ENCODE assay signal across 8 mouse cellular contexts in genomic region chr6:88235983-88236382, GRCm38 (mm10). TPM values are rescaled to one million over a fixed set of nuclear protein-coding genes. Genes with fewer than 3 reads are reported as not detected.
DNase-seq lines count a peak whose midpoint lies in the region; ATAC-seq and TF ChIP-seq lines count a peak whose summit lies in the region.

No protein-coding gene starts in this region.

- no peak for TF ChIP-seq EP300 in stomach, postnatal 0 days (optimal IDR thresholded peaks at IDR 0.05)

- intact Hi-C loops in left cerebral cortex, adult 2 months (cut with DNase I): no loop called here

- H3K27me3 ChIP-seq in lung, embryonic 15.5 days: peaks cover 25% of the 10 kb centered on the region
- H3K27me3 ChIP-seq in forebrain, embryonic 13.5 days: peaks cover 65% of the 10 kb centered on the region
- peaks cover 81% of the 10 kb centered on the region for H3K27me3 ChIP-seq in liver, embryonic 13.5 days
- peaks cover 3% of the 10 kb centered on the region; the same call in 1 of the 2 replicates for H3K27me3 ChIP-seq in stomach, postnatal 0 days (ENCODE audit: control insufficient read depth, insufficient read depth, low read length)

- H3K36me3 ChIP-seq in lung, embryonic 15.5 days: no peaks in the 10 kb centered on the region
- no peaks in the 10 kb centered on the region for H3K36me3 ChIP-seq in forebrain, embryonic 13.5 days (ENCODE audit: poor library complexity, severe bottlenecking)
- no peaks in the 10 kb centered on the region for H3K36me3 ChIP-seq in liver, embryonic 13.5 days
- H3K36me3 ChIP-seq in stomach, postnatal 0 days (ENCODE audit: control insufficient read depth, insufficient read depth, low read length): no peaks in the 10 kb centered on the region

- no peak overlapping the region for H3K9ac ChIP-seq in lung, embryonic 15.5 days
- H3K9ac ChIP-seq in forebrain, embryonic 13.5 days: peak overlapping the region; percentile 37; the same call in 1 of the 2 replicates
- H3K9ac ChIP-seq in liver, embryonic 13.5 days: no peak overlapping the region
- no peak overlapping the region for H3K9ac ChIP-seq in stomach, postnatal 0 days (ENCODE audit: low read length)

- peaks cover 29% of the 10 kb centered on the region for H3K4me1 ChIP-seq in lung, embryonic 15.5 days
- H3K4me1 ChIP-seq in forebrain, embryonic 13.5 days: peaks cover 15% of the 10 kb centered on the region
- H3K4me1 ChIP-seq in liver, embryonic 13.5 days (replicated peaks): peaks cover 15% of the 10 kb centered on the region
- no peaks in the 10 kb centered on the region for H3K4me1 ChIP-seq in stomach, postnatal 0 days (replicated peaks; ENCODE audit: control insufficient read depth, insufficient read depth)

- H3K9me3 ChIP-seq in lung, embryonic 15.5 days: no peaks in the 10 kb centered on the region
- no peaks in the 10 kb centered on the region for H3K9me3 ChIP-seq in forebrain, embryonic 13.5 days (replicated peaks)
- no peaks in the 10 kb centered on the region for H3K9me3 ChIP-seq in liver, embryonic 13.5 days (replicated peaks)
- H3K9me3 ChIP-seq in stomach, postnatal 0 days (ENCODE audit: control insufficient read depth, low read length): no peaks in the 10 kb centered on the region

- no peak overlapping the region for H3K4me3 ChIP-seq in lung, embryonic 15.5 days
- H3K4me3 ChIP-seq in forebrain, embryonic 13.5 days: peak overlapping the region; percentile 24
- H3K4me3 ChIP-seq in liver, embryonic 13.5 days (replicated peaks): no peak overlapping the region
- H3K4me3 ChIP-seq in stomach, postnatal 0 days (ENCODE audit: low read depth, low read length): no peak overlapping the region
- no peak overlapping the region for H3K4me3 ChIP-seq in left cerebral cortex, adult 2 months

- ATAC-seq in lung, embryonic 15.5 days (ENCODE audit: borderline replicate concordance, extremely low read depth, low FRiP score, low TSS enrichment): no peak
- ATAC-seq in forebrain, embryonic 13.5 days: peak; percentile 84
- ATAC-seq in liver, embryonic 13.5 days (ENCODE audit: low read depth): no peak
- peak; percentile 22; the same call in 1 of the 2 replicates for ATAC-seq in stomach, postnatal 0 days (ENCODE audit: low FRiP score, low TSS enrichment)

- H3K27ac ChIP-seq in lung, embryonic 15.5 days: no peak overlapping the region
- no peak overlapping the region for H3K27ac ChIP-seq in forebrain, embryonic 13.5 days
- no peak overlapping the region for H3K27ac ChIP-seq in liver, embryonic 13.5 days
- no peak overlapping the region for H3K27ac ChIP-seq in stomach, postnatal 0 days (replicated peaks)
- H3K27ac ChIP-seq in left cerebral cortex, adult 2 months: no peak overlapping the region

- WGBS in lung, embryonic 15.5 days: 2% methylated on average over 17 of the region's 17 CpGs
- WGBS in forebrain, embryonic 13.5 days: 2% methylated on average over 16 of the region's 17 CpGs
- WGBS in liver, embryonic 13.5 days (ENCODE audit: insufficient replicate concordance): 16% methylated on average over 17 of the region's 17 CpGs
- WGBS in stomach, postnatal 0 days: 3% methylated on average over 17 of the region's 17 CpGs

- DNase-seq in lung, postnatal 25 days (ENCODE audit: low spot score): no peak
- DNase-seq in liver, embryonic 13.5 days: no peak
- peak; percentile 24 for DNase-seq in stomach, postnatal 0 days (ENCODE audit: low spot score)
- no peak for DNase-seq in left cerebral cortex, adult 9 months (ENCODE audit: low spot score in 2 of 2)
- DNase-seq in right cerebral cortex, postnatal 14 days: no peak
- no peak for DNase-seq in left cerebral cortex, adult 2 months (ENCODE audit: extremely low spot score in 1 of 2, low spot score in 2 of 2)

- H3K4me2 ChIP-seq in lung, embryonic 15.5 days: peak overlapping the region; percentile 31
- H3K4me2 ChIP-seq in forebrain, embryonic 13.5 days: peak overlapping the region; percentile 58
- peak overlapping the region; percentile 26; the same call in 1 of the 2 replicates for H3K4me2 ChIP-seq in liver, embryonic 13.5 days
- no peak overlapping the region for H3K4me2 ChIP-seq in stomach, postnatal 0 days (replicated peaks; ENCODE audit: low read depth)

- no peak for TF ChIP-seq CTCF in stomach, postnatal 0 days (IDR thresholded peaks at IDR 0.05; ENCODE audit: low read depth)
- no peak for TF ChIP-seq CTCF in left cerebral cortex, adult 2 months (IDR thresholded peaks at IDR 0.05)

RNA-seq across cellular contexts. Expression of gene Dnajb8, which starts 13.9 kb away (rescaled TPM):
- not detected in 2 replicates for polyA plus RNA-seq in lung, embryonic 15.5 days (2015; fragmentation: Nextera tagmentation; extraction: Ambion mirVana)
- not detected in 2 replicates for polyA plus RNA-seq in forebrain, embryonic 13.5 days (2015; fragmentation: Nextera tagmentation; extraction: Ambion mirVana)
- not detected in 2 replicates for polyA plus RNA-seq in liver, embryonic 13.5 days (2015; fragmentation: Nextera tagmentation; extraction: Ambion mirVana)
- polyA plus RNA-seq in stomach, postnatal 0 days (2015; fragmentation: Nextera tagmentation; extraction: Ambion mirVana): not detected in 2 replicates
- total RNA-seq in left cerebral cortex, adult 2 months (2021): not detected

RNA-seq across cellular contexts. Expression of gene Gata2, which starts 42.3 kb away (rescaled TPM):
- polyA plus RNA-seq in lung, embryonic 15.5 days (2015; fragmentation: Nextera tagmentation; extraction: Ambion mirVana): 17.5 and 17.9 TPM in 2 replicates
- 2.3 and 3.2 TPM in 2 replicates for polyA plus RNA-seq in forebrain, embryonic 13.5 days (2015; fragmentation: Nextera tagmentation; extraction: Ambion mirVana)
- 6.9 and 7.4 TPM in 2 replicates for polyA plus RNA-seq in liver, embryonic 13.5 days (2015; fragmentation: Nextera tagmentation; extraction: Ambion mirVana)
- 3.3 and 3.4 TPM in 2 replicates for polyA plus RNA-seq in stomach, postnatal 0 days (2015; fragmentation: Nextera tagmentation; extraction: Ambion mirVana)
- total RNA-seq in left cerebral cortex, adult 2 months (2021): 1 to 10 TPM; 8.4 to 8.5 TPM

Comparison
In these comparisons a context has a peak if more than half of its experiments do, and no peak if none do; other contexts are left out.
1. ATAC-seq: peak in forebrain, embryonic 13.5 days (single experiment) and stomach, postnatal 0 days (single experiment); none in lung, embryonic 15.5 days (single experiment) and liver, embryonic 13.5 days (single experiment).